Mouse (Mus musculus) myocyte (in vitro differentiated cells): ENCODE results near the gene Csmd2. TPM values are rescaled to one million over a fixed set of nuclear protein-coding genes. Genes with fewer than 3 reads are reported as not detected.

Experiments used
- H3K27me3 ChIP-seq: one replicate; pipeline ENCODE4 v1.6.1; 2011; ENCODE audit not compliant: control insufficient read depth, insufficient read depth, insufficient read length
- H3K36me3 ChIP-seq: one replicate; pipeline ENCODE4 v1.6.1; 2011; ENCODE audit not compliant: control insufficient read depth, insufficient read depth
- H3K4me2 ChIP-seq: one replicate; pipeline ENCODE4 v1.6.1; 2011; ENCODE audit warnings: low read depth, control low read depth
- H3K4me3 ChIP-seq: one replicate; pipeline ENCODE4 v1.5.1; 2011; ENCODE audit warnings: mild to moderate bottlenecking, control low read depth, moderate library complexity
- H3K79me2 ChIP-seq: one replicate; pipeline ENCODE4 v1.6.1; 2011; ENCODE audit not compliant: control insufficient read depth, insufficient read depth
- H3ac ChIP-seq: one replicate; pipeline ENCODE4 v1.6.1; 2011; ENCODE audit not compliant: control insufficient read depth, insufficient read length
- CEBPB ChIP-seq: IDR thresholded peaks from 2 replicates; pipeline ENCODE4 v1.6.1; 2011; ENCODE audit warnings: mild to moderate bottlenecking, moderate library complexity; ENCODE audit not compliant: poor library complexity, insufficient read depth, severe bottlenecking
- E2F4 ChIP-seq: IDR thresholded peaks from one replicate; pipeline ENCODE4 v1.6.1; 2011; ENCODE audit warnings: mild to moderate bottlenecking, control low read depth, moderate library complexity; ENCODE audit not compliant: insufficient read depth
- MAX ChIP-seq: IDR thresholded peaks from one replicate; pipeline ENCODE4 v1.6.1; 2011; ENCODE audit warnings: low read depth, mild to moderate bottlenecking, control low read depth
- MYOD1 ChIP-seq, 3 experiments: IDR thresholded peaks; one replicate each; pipeline ENCODE4 v1.6.1; 2011; ENCODE audit warnings: control low read depth in 2 of 3, low read depth in 2 of 3, mild to moderate bottlenecking in 2 of 3, moderate library complexity in 1 of 3; ENCODE audit not compliant: insufficient read length in 2 of 3, control insufficient read depth in 1 of 3
- MYOG ChIP-seq, 3 experiments: IDR thresholded peaks; one replicate each; pipeline ENCODE4 v1.6.1; 2011; ENCODE audit warnings: control low read depth in 2 of 3, low read depth in 2 of 3, mild to moderate bottlenecking in 2 of 3; ENCODE audit not compliant: insufficient read length in 2 of 3, control insufficient read depth in 1 of 3, insufficient read depth in 1 of 3
- POLR2A ChIP-seq: IDR thresholded peaks from one replicate; pipeline ENCODE4 v1.6.1; 2011; ENCODE audit warnings: low read depth, mild to moderate bottlenecking, control low read depth, moderate library complexity; ENCODE audit not compliant: insufficient read length
- POLR2AphosphoS2 ChIP-seq: IDR thresholded peaks from one replicate; pipeline ENCODE4 v1.6.1; 2011; ENCODE audit warnings: low read depth, control low read depth; ENCODE audit not compliant: insufficient read length
- REST ChIP-seq: IDR thresholded peaks from one replicate; pipeline ENCODE4 v1.6.1; 2011; ENCODE audit warnings: mild to moderate bottlenecking, control low read depth, moderate library complexity; ENCODE audit not compliant: insufficient read depth, insufficient read length
- SRF ChIP-seq: IDR thresholded peaks from one replicate; pipeline ENCODE4 v1.6.1; 2011; ENCODE audit warnings: low read depth; ENCODE audit not compliant: control insufficient read depth, insufficient read length
- TCF12 ChIP-seq: IDR thresholded peaks from one replicate; pipeline ENCODE4 v1.6.1; 2011; ENCODE audit warnings: mild to moderate bottlenecking, control low read depth; ENCODE audit not compliant: poor library complexity, insufficient read depth, severe bottlenecking
- TCF3 ChIP-seq: IDR thresholded peaks from one replicate; pipeline ENCODE4 v1.6.1; 2011; ENCODE audit warnings: low read depth, control low read depth; ENCODE audit not compliant: insufficient read length
- USF1 ChIP-seq: IDR thresholded peaks from one replicate; pipeline ENCODE4 v1.6.1; 2011; ENCODE audit warnings: low read depth, mild to moderate bottlenecking, control low read depth, moderate library complexity
- polyA plus RNA-seq: library from polyadenylated mRNA; unstranded; fragments of >200 nt; fragmentation: generic; extraction: Trizol; gene quantifications from one replicate; pipeline ENCODE4 v1.2.1, GENCODE M21; 2012; ENCODE audit warnings: missing spikeins

The Csmd2 gene
- polyA plus RNA-seq, 1 experiment, result not detected

DNA sequence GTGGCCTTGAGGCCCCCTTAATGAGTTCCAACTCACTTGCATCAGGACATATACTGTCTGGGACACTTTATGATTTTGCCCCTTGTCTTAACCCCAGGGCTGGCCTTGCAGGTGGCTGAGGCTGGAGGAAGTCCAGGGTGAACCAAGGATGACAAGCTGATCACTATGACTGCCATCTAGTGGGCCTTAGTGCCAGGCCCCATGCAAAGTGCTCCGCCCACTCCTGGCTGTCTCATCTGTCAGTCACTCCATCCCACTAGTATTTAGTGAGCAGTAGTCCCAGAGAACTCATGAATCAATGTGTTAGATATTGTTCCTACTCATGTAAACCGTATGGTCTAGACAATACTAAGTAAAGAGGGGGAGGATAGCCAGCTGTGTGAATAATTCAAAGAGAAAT lies 191.9 kb downstream of the Csmd2 start:
- H3K4me2 ChIP-seq, result no peak overlapping the region
- no peak for TF ChIP-seq REST
- no peak for TF ChIP-seq CEBPB
- TF ChIP-seq MYOD1 (IDR thresholded peaks at IDR 0.05; ENCODE audit: control insufficient read depth in 1 of 3, insufficient read length in 2 of 3, low read depth in 2 of 3), result no peak
- TF ChIP-seq MYOG (IDR thresholded peaks at IDR 0.05; ENCODE audit: control insufficient read depth in 1 of 3, insufficient read depth in 1 of 3, insufficient read length in 2 of 3, low read depth in 2 of 3), result no peak
- no peak for TF ChIP-seq USF1
- H3K79me2 ChIP-seq, result no peaks in the 10 kb centered on the region
- H3K4me3 ChIP-seq, result no peak overlapping the region
- no peaks in the 10 kb centered on the region for H3K36me3 ChIP-seq
- no peak overlapping the region for H3ac ChIP-seq
- H3K27me3 ChIP-seq, result no peaks in the 10 kb centered on the region

DNA sequence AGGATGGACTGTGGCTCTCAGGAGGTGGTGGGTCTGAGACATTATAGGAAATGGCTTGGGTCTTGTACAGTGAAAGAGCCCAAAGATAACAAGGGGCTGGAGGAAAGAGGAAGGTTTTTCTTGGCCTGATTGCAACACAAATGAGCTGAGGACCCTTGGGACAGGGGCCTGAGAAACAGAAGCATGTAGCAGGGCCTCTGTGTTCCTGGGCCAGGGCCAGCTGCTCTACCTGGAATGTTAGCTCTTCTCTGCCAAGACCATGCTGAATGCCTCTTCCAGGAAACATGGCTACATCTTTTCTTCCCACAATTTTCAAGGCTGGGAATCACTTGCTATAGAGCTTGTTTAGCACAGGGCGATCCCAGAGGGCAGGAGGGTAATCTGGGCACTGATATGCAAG lies 197.1 kb downstream of the Csmd2 start:
- TF ChIP-seq E2F4 (no peak), MYOG (IDR thresholded peaks at IDR 0.05; ENCODE audit: control insufficient read depth in 1 of 3, insufficient read depth in 1 of 3, insufficient read length in 2 of 3, low read depth in 2 of 3) (no peak), POLR2AphosphoS2 (no peak), TCF3 (no peak), MYOD1 (IDR thresholded peaks at IDR 0.05; ENCODE audit: control insufficient read depth in 1 of 3, insufficient read length in 2 of 3, low read depth in 2 of 3) (no peak), POLR2A (no peak), MAX (no peak), CEBPB (no peak), USF1 (no peak), SRF (no peak)
- Histone ChIP-seq H3ac (no peak overlapping the region), H3K4me3 (no peak overlapping the region)

DNA sequence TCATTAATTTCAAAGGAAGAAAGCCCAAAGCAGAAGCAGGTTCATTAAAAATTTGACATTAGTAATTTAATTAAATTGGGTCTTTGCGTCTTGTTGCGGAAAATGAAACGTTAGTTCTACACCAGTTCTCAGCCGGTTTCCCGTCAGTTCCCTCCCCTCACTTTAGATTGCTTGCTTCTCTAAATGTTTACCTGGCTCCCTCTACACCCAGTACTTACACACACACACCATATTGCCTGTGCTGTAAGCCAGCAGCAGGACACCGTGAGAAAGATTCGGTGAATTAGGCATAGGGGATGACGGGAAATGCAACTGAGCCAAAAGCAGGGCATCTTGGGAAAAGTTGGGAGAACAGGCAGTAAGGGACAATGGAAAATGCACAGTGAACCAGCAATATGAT lies 206.8 kb downstream of the Csmd2 start:
- Histone ChIP-seq H3ac (no peak overlapping the region), H3K27me3 (no peaks in the 10 kb centered on the region), H3K4me3 (no peak overlapping the region), H3K4me2 (no peak overlapping the region), H3K79me2 (no peaks in the 10 kb centered on the region), H3K36me3 (no peaks in the 10 kb centered on the region)
- TF ChIP-seq POLR2A (no peak), USF1 (no peak), CEBPB (no peak), POLR2AphosphoS2 (no peak), REST (no peak), TCF3 (no peak), SRF (no peak), MAX (no peak), MYOD1 (IDR thresholded peaks at IDR 0.05; ENCODE audit: control insufficient read depth in 1 of 3, insufficient read length in 2 of 3, low read depth in 2 of 3) (no peak), TCF12 (no peak), E2F4 (no peak), MYOG (IDR thresholded peaks at IDR 0.05; ENCODE audit: control insufficient read depth in 1 of 3, insufficient read depth in 1 of 3, insufficient read length in 2 of 3, low read depth in 2 of 3) (no peak)

More for the DNA sequence above, 197.1 kb downstream of the Csmd2 start:
- Histone ChIP-seq H3K79me2 (no peaks in the 10 kb centered on the region), H3K36me3 (no peaks in the 10 kb centered on the region), H3K4me2 (no peak overlapping the region), H3K27me3 (no peaks in the 10 kb centered on the region)

DNA sequence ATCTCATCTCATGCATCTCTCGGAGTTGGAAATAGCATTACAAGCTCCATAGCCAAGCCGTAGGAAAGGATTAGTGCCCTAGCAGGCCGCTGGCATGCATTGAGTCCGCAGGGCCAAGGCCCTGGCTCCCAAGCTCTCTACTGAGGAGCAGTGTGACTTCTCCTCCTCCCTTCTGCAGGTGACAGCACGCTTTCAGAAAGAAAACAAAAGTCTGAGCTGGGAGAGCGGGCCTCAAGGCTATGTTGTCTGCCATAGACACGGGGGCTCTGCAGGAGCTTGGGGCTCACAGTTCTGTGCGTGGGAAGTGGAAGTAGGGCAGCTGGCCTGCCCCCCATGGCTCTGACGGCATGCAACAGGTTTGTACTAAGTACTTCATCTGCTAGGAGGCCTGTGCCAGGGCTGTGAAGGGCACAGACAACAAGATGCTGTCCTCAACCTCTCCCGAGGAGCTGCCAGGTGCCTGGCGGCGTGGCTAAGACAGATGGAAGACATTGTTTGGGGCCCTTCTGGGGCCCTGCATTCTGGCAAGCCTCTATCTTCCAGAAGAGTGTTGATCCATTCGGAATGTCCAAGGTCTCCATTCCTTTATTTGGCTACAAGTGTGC lies 230.4 kb downstream of the Csmd2 start:
- no peak overlapping the region for H3ac ChIP-seq
- TF ChIP-seq MAX, result no peak
- TF ChIP-seq POLR2A, result no peak
- TF ChIP-seq TCF3, result no peak
- TF ChIP-seq POLR2AphosphoS2, result no peak
- no peak for TF ChIP-seq SRF
- TF ChIP-seq REST, result no peak
- no peak for TF ChIP-seq E2F4
- TF ChIP-seq MYOD1 (IDR thresholded peaks at IDR 0.05; ENCODE audit: control insufficient read depth in 1 of 3, insufficient read length in 2 of 3, low read depth in 2 of 3), result no peak
- no peak overlapping the region for H3K4me2 ChIP-seq
- no peaks in the 10 kb centered on the region for H3K36me3 ChIP-seq
- H3K27me3 ChIP-seq, result no peaks in the 10 kb centered on the region
- H3K79me2 ChIP-seq, result no peaks in the 10 kb centered on the region
- no peak overlapping the region for H3K4me3 ChIP-seq

DNA sequence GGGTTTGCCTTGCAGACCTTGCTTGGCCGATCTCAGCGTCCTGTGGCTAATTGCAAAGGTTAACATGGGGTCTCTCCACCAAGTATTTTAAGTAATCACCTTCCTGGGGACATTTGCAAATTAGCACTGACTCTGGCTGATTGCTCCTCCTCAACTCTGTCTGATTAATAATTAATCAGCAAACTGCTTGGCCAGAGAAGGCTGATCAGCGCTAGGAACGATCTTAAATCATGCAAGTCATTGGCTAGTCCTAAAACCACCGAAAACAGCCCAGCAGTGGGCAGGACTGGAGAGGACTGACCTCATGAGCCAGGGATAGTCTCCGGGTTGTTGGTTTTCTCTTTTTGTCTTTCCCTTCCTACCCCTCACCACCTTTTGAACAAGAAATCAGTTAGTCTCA lies 236.8 kb downstream of the Csmd2 start:
- no peak for TF ChIP-seq USF1
- TF ChIP-seq MYOG (IDR thresholded peaks at IDR 0.05; ENCODE audit: control insufficient read depth in 1 of 3, insufficient read depth in 1 of 3, insufficient read length in 2 of 3, low read depth in 2 of 3), result no peak
- no peak for TF ChIP-seq TCF12
- no peak for TF ChIP-seq POLR2AphosphoS2
- no peak for TF ChIP-seq SRF
- no peak for TF ChIP-seq MYOD1 (IDR thresholded peaks at IDR 0.05; ENCODE audit: control insufficient read depth in 1 of 3, insufficient read length in 2 of 3, low read depth in 2 of 3)
- no peak for TF ChIP-seq REST
- no peak for TF ChIP-seq CEBPB
- TF ChIP-seq MAX, result no peak
- H3K36me3 ChIP-seq, result no peaks in the 10 kb centered on the region
- H3ac ChIP-seq, result no peak overlapping the region
- no peaks in the 10 kb centered on the region for H3K27me3 ChIP-seq
- H3K79me2 ChIP-seq, result no peaks in the 10 kb centered on the region
- H3K4me2 ChIP-seq, result no peak overlapping the region
- H3K4me3 ChIP-seq, result no peak overlapping the region
